Mouse (Mus musculus): ENCODE results near the gene Hagh. TPM values are rescaled to one million over a fixed set of nuclear protein-coding genes. Genes with fewer than 3 reads are reported as not detected.

The Hagh gene
- total RNA-seq, 2 experiments from 2014 or later, result 129 TPM

DNA sequence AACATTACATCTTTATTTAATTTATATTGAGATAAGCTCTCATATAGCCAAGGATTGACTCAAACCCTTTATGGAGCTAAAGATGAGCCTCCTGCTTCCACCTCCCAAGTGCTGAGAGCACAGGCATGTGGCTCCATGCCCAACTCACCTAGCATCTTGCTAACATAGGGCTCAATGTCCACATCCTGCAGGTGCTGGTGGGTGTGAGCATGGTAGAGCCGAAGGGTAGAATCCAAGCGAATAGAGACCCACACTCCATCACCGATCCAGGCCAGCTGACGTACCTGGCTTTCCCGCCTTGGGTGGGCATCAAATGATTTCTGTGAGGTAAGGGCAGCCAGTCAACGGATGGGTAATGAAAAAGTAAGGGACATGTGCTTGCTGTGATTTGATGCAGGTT is 60.1 kb downstream of the Hagh start:
- no peak for DNase-seq (ENCODE audit: low spot score in 2 of 2)

DNA sequence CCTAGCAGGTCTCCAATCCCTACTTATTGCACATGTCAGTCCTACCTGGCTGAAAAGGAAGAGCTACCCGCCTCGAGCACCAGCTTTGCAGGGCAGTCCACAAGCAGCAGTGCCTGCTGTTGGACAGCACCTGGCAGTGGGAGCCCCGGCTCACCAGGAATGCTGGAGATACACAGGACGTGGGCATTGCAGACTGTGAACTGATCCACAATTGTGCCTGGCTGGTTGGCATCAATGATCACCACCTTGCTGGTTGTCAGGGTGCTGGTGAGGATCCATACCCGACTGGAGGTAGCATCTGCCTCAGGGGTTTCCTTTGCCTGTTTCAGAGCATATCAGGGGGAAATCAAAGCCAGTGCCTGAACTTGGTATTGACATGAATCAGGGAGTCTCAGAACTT is 62.2 kb downstream of the Hagh start:
- DNase-seq (ENCODE audit: low spot score in 2 of 2), result no peak

DNA sequence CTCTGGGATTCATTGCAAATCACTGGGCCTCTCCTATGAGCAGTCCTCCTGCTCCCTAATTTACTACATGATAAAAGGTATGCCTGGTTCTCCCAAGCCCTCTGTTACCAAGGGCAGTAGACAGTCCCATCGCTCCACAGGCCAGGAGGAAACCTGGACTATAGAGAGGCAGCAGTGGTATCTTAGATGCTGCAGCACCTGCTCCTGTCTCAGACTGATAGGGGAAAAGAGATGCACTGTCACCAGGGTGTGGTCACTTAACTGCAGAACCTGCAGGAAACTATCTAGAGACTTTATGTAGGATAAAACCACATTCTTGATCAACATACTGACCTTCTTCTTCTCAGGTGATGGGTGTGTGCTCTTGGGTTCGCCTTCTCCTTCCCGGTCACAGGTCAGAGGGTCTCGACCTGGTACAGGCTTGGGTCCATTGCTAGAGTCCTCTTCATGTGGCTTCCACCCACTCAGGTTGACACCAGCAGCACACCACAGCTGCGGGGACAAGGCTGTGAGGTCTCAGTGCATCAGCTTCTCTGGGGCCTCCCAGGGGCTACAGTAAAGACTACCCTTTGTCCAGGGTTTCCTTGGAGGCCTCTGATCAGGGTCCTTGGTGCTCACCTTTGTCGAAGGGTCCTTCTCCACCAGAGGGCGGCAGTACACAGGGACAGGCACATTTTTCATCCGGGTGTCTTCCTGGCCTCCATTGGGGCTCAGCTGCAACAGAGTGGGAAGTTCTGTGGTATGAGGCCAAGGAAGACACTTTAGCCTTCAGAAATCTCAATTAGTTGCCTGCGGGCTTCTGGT is 62.9 kb downstream of the Hagh start:
- DNase-seq (ENCODE audit: low spot score in 2 of 2), result no peak

DNA sequence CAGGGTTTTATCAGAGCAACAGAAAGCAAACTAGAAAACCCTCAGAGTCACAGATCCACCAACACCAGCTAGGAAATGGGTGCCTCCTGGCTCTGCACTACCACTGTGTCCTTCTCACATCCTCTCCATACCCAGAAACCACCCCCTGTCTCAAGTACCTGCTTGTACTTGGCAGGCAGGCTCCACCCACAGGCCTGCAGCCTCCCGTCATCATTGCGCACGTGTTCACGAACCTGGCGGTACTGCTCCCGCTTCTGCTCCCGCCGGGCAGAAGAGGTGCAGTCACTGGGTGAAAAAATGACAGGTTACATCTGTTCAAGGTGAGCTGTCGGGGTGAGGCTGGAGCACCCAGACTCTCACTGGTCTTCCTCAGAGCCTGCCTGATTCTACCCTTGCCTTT is 63.8 kb downstream of the Hagh start:
- DNase-seq (ENCODE audit: low spot score in 2 of 2), result no peak

DNA sequence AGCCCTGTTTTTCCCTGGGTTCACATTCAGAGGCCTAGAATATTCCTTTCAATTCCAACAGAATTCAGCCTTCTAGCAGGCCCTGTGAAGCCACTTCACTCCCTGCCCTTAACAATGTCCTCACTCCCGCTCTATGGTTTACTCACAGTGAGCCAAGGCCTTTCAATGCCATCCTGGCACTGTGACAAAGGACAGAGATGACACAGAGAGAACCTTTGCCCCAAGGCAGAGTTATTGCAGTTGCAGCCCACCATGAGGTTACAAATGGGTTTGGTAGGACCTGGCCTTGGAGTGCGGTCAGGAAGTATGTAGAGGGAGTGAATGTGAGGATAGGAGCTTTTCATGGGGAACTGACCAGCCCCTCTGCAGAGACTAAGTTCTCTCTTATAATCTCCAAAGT is 67.6 kb downstream of the Hagh start:
- DNase-seq (ENCODE audit: low spot score in 2 of 2), result no peak

DNA sequence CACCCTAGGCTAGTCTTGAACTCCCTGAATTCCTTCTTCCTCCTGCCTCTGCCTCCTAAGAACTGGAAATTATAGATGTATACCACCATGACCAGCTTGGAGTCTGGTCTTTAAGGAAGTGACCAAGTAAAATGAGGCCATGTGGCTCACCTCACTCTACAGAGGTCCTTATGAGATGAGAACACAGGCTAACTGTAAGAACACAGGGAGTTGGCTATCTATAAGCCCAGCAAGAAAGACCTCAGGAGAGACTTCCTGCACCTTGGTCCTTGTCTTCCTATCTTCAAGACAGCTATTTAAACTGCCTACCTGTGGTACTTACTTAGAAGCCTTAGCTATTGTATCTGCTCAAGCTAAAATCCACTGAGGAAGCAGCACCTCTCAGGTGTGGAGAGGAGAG is 74.0 kb downstream of the Hagh start:
- DNase-seq (ENCODE audit: low spot score in 2 of 2), result no peak

Other genes starting within 250 kb of the Hagh start
- gene Tsc2, start 207.5 kb upstream of the Hagh start, total RNA-seq (2021), result 100 to 1,000 TPM; 182 to 189 TPM
- 1 to 10 TPM; 4.9 to 6.1 TPM for gene Nthl1, start 207.5 kb upstream of the Hagh start, total RNA-seq (2021)
- 10 to 100 TPM; 39.7 to 41.0 TPM for gene Slc9a3r2, start 189.8 kb upstream of the Hagh start, total RNA-seq (2021)
- 1 to 10 TPM; 1.3 to 2.0 TPM for gene Npw, start 181.7 kb upstream of the Hagh start, total RNA-seq (2021)
- gene Zfp598, start 170.5 kb upstream of the Hagh start, total RNA-seq (2021), result 10 to 100 TPM; 39.6 to 42.8 TPM
- 100 to 1,000 TPM; 159 to 169 TPM for gene Syngr3, start 150.2 kb upstream of the Hagh start, total RNA-seq (2021)
- 10 to 100 TPM; 18.8 to 23.1 TPM for gene Gfer, start 144.0 kb upstream of the Hagh start, total RNA-seq (2021)
- gene Noxo1, start 143.9 kb upstream of the Hagh start, total RNA-seq (2021), result 1 to 10 TPM; 3.2 to 3.7 TPM
- gene Tbl3, start 132.5 kb upstream of the Hagh start, total RNA-seq (2021), result 10 to 100 TPM; 31.7 to 32.5 TPM
- under 1 TPM in 1 of 2 experiments, not detected in 1; 0.27 TPM for gene Rnf151, start 122.1 kb upstream of the Hagh start, total RNA-seq (2021)
- 100 to 1,000 TPM; 318 to 320 TPM for gene Rps2, start 122.0 kb upstream of the Hagh start, total RNA-seq (2021)
- gene Ndufb10, start 115.7 kb upstream of the Hagh start, total RNA-seq (2021), result 100 to 1,000 TPM; 226 to 238 TPM
- gene Rpl3l, start 112.3 kb upstream of the Hagh start, total RNA-seq (2021), result under 1 TPM; 0.27 to 0.43 TPM
- gene Msrb1, start 103.5 kb upstream of the Hagh start, total RNA-seq (2021), result 10 to 100 TPM; 41.3 to 45.5 TPM
- gene Hs3st6, start 87.2 kb upstream of the Hagh start, total RNA-seq (2021), result under 1 TPM; 0.35 to 0.38 TPM
- gene Meiob, start 35.9 kb upstream of the Hagh start, total RNA-seq (2021), result not detected
- 10 to 100 TPM; 21.4 to 21.7 TPM for gene Fahd1, start 10.2 kb downstream of the Hagh start, total RNA-seq (2021)
- gene Igfals, start 25.9 kb downstream of the Hagh start, total RNA-seq (2021), result not detected
- 10 to 100 TPM; 32.3 to 33.5 TPM for gene Nubp2, start 46.2 kb downstream of the Hagh start, total RNA-seq (2021)
- gene Spsb3, start 46.5 kb downstream of the Hagh start, total RNA-seq (2021), result 10 to 100 TPM; 47.5 to 48.3 TPM
- gene Eme2, start 54.9 kb downstream of the Hagh start, total RNA-seq (2021), result 10 to 100 TPM; 52.0 to 53.1 TPM
- 10 to 100 TPM; 75.4 to 78.6 TPM for gene Mrps34, start 55.0 kb downstream of the Hagh start, total RNA-seq (2021)
- 10 to 100 TPM; 60.7 to 61.2 TPM for gene Nme3, start 56.4 kb downstream of the Hagh start, total RNA-seq (2021)
- 100 to 1,000 TPM; 388 to 404 TPM for gene Mapk8ip3, start 96.8 kb downstream of the Hagh start, total RNA-seq (2021)
- gene Jpt2, start 120.5 kb downstream of the Hagh start, total RNA-seq (2021), result 1 to 10 TPM; 5.9 to 6.4 TPM
- 10 to 100 TPM; 27.2 to 27.8 TPM for gene Cramp1l, start 175.6 kb downstream of the Hagh start, total RNA-seq (2021)
- 10 to 100 TPM; 21.2 to 23.2 TPM for gene Ift140, start 175.9 kb downstream of the Hagh start, total RNA-seq (2021)
- 1 to 10 TPM; 7.4 to 9.2 TPM for gene Tmem204, start 243.4 kb downstream of the Hagh start, total RNA-seq (2021)

Measured in layer of hippocampus, adult 18-20 months (tissue).